Mouse (Mus musculus) T-cell, adult 2 months (primary cell): ENCODE data around the gene Cln3.
A peak's percentile ranks its signal among the peaks of the same experiment; 100 is the strongest.

Experiments used
- DNase-seq: peaks from one replicate; pipeline ENCODE4 v3.0.0; 2022; ENCODE audit warnings: low spot score

The Cln3 gene

GRCm38 (mm10) chr7:126585717-126586116 lies at the start of gene Cln3:
TSS of gene Cln3 (minus strand) at chr7:126585817.
- no peak for DNase-seq

GRCm38 (mm10) chr7:126635375-126635774 lies 49.8 kb upstream of the Cln3 start:
- no peak for DNase-seq

GRCm38 (mm10) chr7:126632478-126632877 lies 46.9 kb upstream of the Cln3 start:
- no peak for DNase-seq

GRCm38 (mm10) chr7:126630824-126631518 lies 45.4 kb upstream of the Cln3 start, which contains the start of gene Nupr1:
TSS of gene Nupr1 (minus strand) at chr7:126630861.
- no peak for DNase-seq

GRCm38 (mm10) chr7:126629915-126630314 lies 44.3 kb upstream of the Cln3 start:
- DNase-seq: no peak

- DNase-seq: no peak
Observed at GRCm38 (mm10) chr7:126628111-126628510, 42.5 kb upstream of the Cln3 start.

GRCm38 (mm10) chr7:126625807-126626600 lies 40.4 kb upstream of the Cln3 start:
- DNase-seq: no peak

- DNase-seq: no peak
Observed at GRCm38 (mm10) chr7:126625369-126625768, 39.8 kb upstream of the Cln3 start.

- no peak for DNase-seq
Observed at GRCm38 (mm10) chr7:126624774-126625173, 39.2 kb upstream of the Cln3 start.

- DNase-seq: no peak
Observed at GRCm38 (mm10) chr7:126623381-126623780, 37.8 kb upstream of the Cln3 start.

- no peak for DNase-seq
Observed at GRCm38 (mm10) chr7:126621452-126622359, 36.1 kb upstream of the Cln3 start.

GRCm38 (mm10) chr7:126619559-126620275 lies 34.1 kb upstream of the Cln3 start:
- no peak for DNase-seq

- DNase-seq: no peak
Observed at GRCm38 (mm10) chr7:126616707-126617106, 31.1 kb upstream of the Cln3 start.

GRCm38 (mm10) chr7:126612736-126613135 lies 27.1 kb upstream of the Cln3 start:
- DNase-seq: no peak

GRCm38 (mm10) chr7:126607796-126608195 lies 22.2 kb upstream of the Cln3 start:
- DNase-seq: no peak

GRCm38 (mm10) chr7:126607064-126607463 lies 21.4 kb upstream of the Cln3 start:
- DNase-seq: no peak

- DNase-seq: peak; percentile 15
Observed at GRCm38 (mm10) chr7:126606611-126607010, 21.0 kb upstream of the Cln3 start.

GRCm38 (mm10) chr7:126602650-126603049 lies 17.0 kb upstream of the Cln3 start:
- DNase-seq: no peak

- no peak for DNase-seq
Observed at GRCm38 (mm10) chr7:126601896-126602295, 16.3 kb upstream of the Cln3 start.

GRCm38 (mm10) chr7:126598919-126599318 lies 13.3 kb upstream of the Cln3 start:
- DNase-seq: no peak

- no peak for DNase-seq
Observed at GRCm38 (mm10) chr7:126596414-126596813, 10.8 kb upstream of the Cln3 start.

GRCm38 (mm10) chr7:126595890-126596289 lies 10.3 kb upstream of the Cln3 start:
- no peak for DNase-seq
